Mouse (Mus musculus): ENCODE measurements around the gene Ank. TPM values are rescaled to one million over a fixed set of nuclear protein-coding genes. Genes with fewer than 3 reads are reported as not detected.

Gene Ank
- total and polyA plus RNA-seq, 3 experiments = 0.04 to 0.15 TPM; not detected in 1

DNA sequence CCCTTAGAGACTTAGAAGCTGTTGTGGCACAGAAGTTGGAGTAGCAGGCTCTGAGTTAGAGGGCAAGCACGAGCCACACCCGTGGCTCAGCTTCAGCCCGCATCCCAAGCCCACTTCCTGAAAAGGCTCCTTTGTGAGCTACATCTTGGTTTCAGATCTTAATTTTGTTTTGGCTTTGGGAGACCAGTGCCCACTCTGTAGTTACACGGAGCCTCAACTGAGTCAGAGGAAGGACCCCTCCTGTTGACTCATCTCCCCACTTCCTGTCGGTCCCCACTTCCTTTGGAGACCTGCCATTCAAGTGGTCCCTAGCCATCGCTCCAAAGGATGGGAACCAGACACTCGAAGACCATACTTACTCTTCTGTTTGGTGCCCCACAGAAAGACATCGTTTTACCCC lies 51.5 kb downstream of the Ank start:
- DNase-seq (ENCODE audit: low read depth, low spot score) = no peak
- no peak for TF ChIP-seq ZMIZ1 (IDR thresholded peaks at IDR 0.05; ENCODE audit: low read depth, low read length)
- no peak for TF ChIP-seq TCF12 (IDR thresholded peaks at IDR 0.05; ENCODE audit: low read depth, low read length)
- TF ChIP-seq RAD21 (IDR thresholded peaks at IDR 0.05; ENCODE audit: low read depth, low read length) = no peak
- TF ChIP-seq MXI1 (IDR thresholded peaks at IDR 0.05; ENCODE audit: low read depth, low read length) = no peak
- no peak for TF ChIP-seq GABPA (IDR thresholded peaks at IDR 0.05; ENCODE audit: low read depth, low read length)
- TF ChIP-seq CHD2 (IDR thresholded peaks at IDR 0.05; ENCODE audit: low read length) = no peak
- TF ChIP-seq ELF1 (IDR thresholded peaks at IDR 0.05; ENCODE audit: low read depth, low read length) = no peak
- no peak for TF ChIP-seq BHLHE40 (IDR thresholded peaks at IDR 0.05; ENCODE audit: borderline replicate concordance, low read depth, low read length)
- TF ChIP-seq MAFK (IDR thresholded peaks at IDR 0.05; ENCODE audit: borderline replicate concordance, low read depth, low read length) = no peak
- TF ChIP-seq MYB (IDR thresholded peaks at IDR 0.05; ENCODE audit: low read depth, low read length) = no peak
- TF ChIP-seq POLR2A (IDR thresholded peaks at IDR 0.05; ENCODE audit: control insufficient read depth in 1 of 2, insufficient read depth in 1 of 2, low read depth in 1 of 2, low read length in 2 of 2, poor library complexity in 1 of 2) = no peak
- no peak for TF ChIP-seq POLR2AphosphoS5 (IDR thresholded peaks at IDR 0.05; ENCODE audit: borderline replicate concordance, low read depth, low read length)
- no peak for TF ChIP-seq MAZ (IDR thresholded peaks at IDR 0.05; ENCODE audit: low read depth, low read length)
- no peak for TF ChIP-seq JUND (IDR thresholded peaks at IDR 0.05; ENCODE audit: low read depth, low read length)
- TF ChIP-seq CTCF (IDR thresholded peaks at IDR 0.05 in 2 of 3, conservative IDR thresholded peaks at IDR 0.05 in 1 of 3; ENCODE audit: control insufficient read depth in 1 of 3, insufficient read depth in 1 of 3, low read depth in 2 of 3, low read length in 3 of 3, poor library complexity in 1 of 3, severe bottlenecking in 1 of 3) = no peak
- Histone ChIP-seq H3K36me3 (ENCODE audit: control insufficient read depth in 1 of 2, insufficient read depth in 2 of 2, low read length in 2 of 2) (no peaks in the 10 kb centered on the region), H3K27ac (ENCODE audit: control insufficient read depth, low read depth, low read length) (no peak overlapping the region), H3K9me3 (replicated peaks; ENCODE audit: insufficient read depth, low read length) (no peaks in the 10 kb centered on the region), H3K4me1 (ENCODE audit: control insufficient read depth in 1 of 2, insufficient read depth in 2 of 2, low read length in 2 of 2) (no peaks in the 10 kb centered on the region), H3K27me3 (ENCODE audit: control insufficient read depth in 1 of 2, insufficient read depth in 2 of 2, low read length in 2 of 2) (no peaks in the 10 kb centered on the region), H3K79me2 (ENCODE audit: control insufficient read depth, insufficient read depth, low read length, poor library complexity) (no peaks in the 10 kb centered on the region), H3K9ac (ENCODE audit: control insufficient read depth, low read depth, low read length, poor library complexity, severe bottlenecking) (no peak overlapping the region), H3K4me3 (ENCODE audit: control insufficient read depth in 1 of 2, insufficient read depth in 1 of 2, low read depth in 2 of 2, low read length in 2 of 2) (no peak overlapping the region)

DNA sequence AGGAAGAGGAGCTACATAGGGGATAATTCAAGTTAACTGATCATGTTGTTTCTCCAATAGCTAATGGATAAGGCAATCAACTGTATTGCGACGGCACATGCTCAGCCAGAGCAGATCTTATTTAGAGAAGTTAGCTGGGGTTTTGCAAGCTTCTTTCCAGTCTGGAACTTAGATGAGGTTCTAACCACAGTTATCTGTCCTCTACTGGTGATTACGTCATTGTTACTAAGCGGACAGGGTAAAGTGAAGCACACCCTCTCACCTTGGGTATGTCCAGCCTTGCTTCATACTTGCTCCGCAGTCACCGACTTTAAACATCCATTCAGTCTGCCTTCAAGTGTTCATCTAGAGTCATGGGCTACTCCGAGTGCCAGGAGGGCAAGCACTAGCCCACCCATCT lies 53.4 kb downstream of the Ank start:
- H3K27me3 ChIP-seq (ENCODE audit: control insufficient read depth in 1 of 2, insufficient read depth in 2 of 2, low read length in 2 of 2) = no peaks in the 10 kb centered on the region
- no peaks in the 10 kb centered on the region for H3K79me2 ChIP-seq (ENCODE audit: control insufficient read depth, insufficient read depth, low read length, poor library complexity)
- H3K36me3 ChIP-seq (ENCODE audit: control insufficient read depth in 1 of 2, insufficient read depth in 2 of 2, low read length in 2 of 2) = no peaks in the 10 kb centered on the region
- TF ChIP-seq HCFC1 (IDR thresholded peaks at IDR 0.05; ENCODE audit: low read depth, low read length) (no peak), MEF2A (IDR thresholded peaks at IDR 0.05; ENCODE audit: extremely low read depth, insufficient replicate concordance, low read depth, low read length, poor library complexity, severe bottlenecking) (no peak), RAD21 (IDR thresholded peaks at IDR 0.05; ENCODE audit: low read depth, low read length) (no peak), BHLHE40 (IDR thresholded peaks at IDR 0.05; ENCODE audit: borderline replicate concordance, low read depth, low read length) (no peak), RCOR1 (IDR thresholded peaks at IDR 0.05; ENCODE audit: low read depth, low read length) (no peak), ZC3H11A (IDR thresholded peaks at IDR 0.05; ENCODE audit: low read depth, low read length) (no peak), CHD1 (IDR thresholded peaks at IDR 0.05; ENCODE audit: low read depth, low read length) (no peak)
- no peaks in the 10 kb centered on the region for H3K9me3 ChIP-seq (replicated peaks; ENCODE audit: insufficient read depth, low read length)
- DNase-seq (ENCODE audit: low read depth, low spot score) = no peak
- no peak overlapping the region for H3K9ac ChIP-seq (ENCODE audit: control insufficient read depth, low read depth, low read length, poor library complexity, severe bottlenecking)
- no peak overlapping the region for H3K4me3 ChIP-seq (ENCODE audit: control insufficient read depth in 1 of 2, insufficient read depth in 1 of 2, low read depth in 2 of 2, low read length in 2 of 2)
- no peak overlapping the region for H3K27ac ChIP-seq (ENCODE audit: control insufficient read depth, low read depth, low read length)
- no peaks in the 10 kb centered on the region for H3K4me1 ChIP-seq (ENCODE audit: control insufficient read depth in 1 of 2, insufficient read depth in 2 of 2, low read length in 2 of 2)

Data from MEL (cell line).